Mouse (Mus musculus) adrenal gland, adult 2 months (tissue): ENCODE data around the gene Defb46. TPM values are rescaled to one million over a fixed set of nuclear protein-coding genes. Genes with fewer than 3 reads are reported as not detected.

Experiments used
- DNase-seq: peaks from one replicate; pipeline ENCODE4 v3.0.0; 2021
- long read RNA-seq: library from polyadenylated mRNA; stranded (forward); transcript quantifications from one replicate; pipeline ENCODE4 v2.0.0, GENCODE M21; 2021
- polyA plus RNA-seq: library from polyadenylated mRNA; depleted of rRNA; stranded (reverse); fragments of >200 nt; gene quantifications from 2 replicates; pipeline ENCODE4 v1.2.3, GENCODE M21; 2012; rRNA removed
- total RNA-seq, 2 experiments: library from RNA; stranded (reverse); gene quantifications; 2 replicates each; pipeline ENCODE4 v1.2.3; 2021

The Defb46 gene
- not detected for total RNA-seq
- polyA plus RNA-seq: not detected in 2 replicates
- long read RNA-seq: 0 reads

GRCm38 (mm10) chr8:19239616-19240015 lies at the start of gene Defb46:
TSS of gene Defb46 (plus strand) at chr8:19239916.
- no peak for DNase-seq

GRCm38 (mm10) chr8:19225161-19225560 lies 14.6 kb upstream of the Defb46 start, which contains the start of gene Defb6:
TSS of gene Defb6 (plus strand) at chr8:19225478.
- DNase-seq: no peak

GRCm38 (mm10) chr8:19238101-19238500 lies 1.6 kb upstream of the Defb46 start:
- no peak for DNase-seq

GRCm38 (mm10) chr8:19247280-19247679 lies 7.6 kb downstream of the Defb46 start, which contains the start of gene Defb5:
TSS of gene Defb5 (plus strand) at chr8:19247580.
- DNase-seq: no peak

- no peak for DNase-seq
Observed at GRCm38 (mm10) chr8:19258136-19258535, 18.4 kb downstream of the Defb46 start.

- DNase-seq: no peak
Observed at GRCm38 (mm10) chr8:19259667-19260066, 20.0 kb downstream of the Defb46 start.

Other genes with a start within 250 kb of the Defb46 start
- 1 to 10 TPM in 1 of 2 experiments, not detected in 1; 1.1 TPM for gene Defb37, start 248.9 kb upstream of the Defb46 start, total RNA-seq
- gene Defb37, start 248.9 kb upstream of the Defb46 start, polyA plus RNA-seq: not detected in 2 replicates
- gene Defb38, start 213.3 kb upstream of the Defb46 start, total RNA-seq: not detected
- gene Defb38, start 213.3 kb upstream of the Defb46 start, polyA plus RNA-seq: not detected in 2 replicates
- not detected for gene Defb39, start 175.1 kb upstream of the Defb46 start, total RNA-seq
- gene Defb39, start 175.1 kb upstream of the Defb46 start, polyA plus RNA-seq: not detected in 2 replicates
- not detected for gene Defb12, start 125.1 kb upstream of the Defb46 start, total RNA-seq
- gene Defb12, start 125.1 kb upstream of the Defb46 start, polyA plus RNA-seq: not detected in 2 replicates
- gene Defb34, start 116.2 kb upstream of the Defb46 start, total RNA-seq: not detected
- not detected in 2 replicates for gene Defb34, start 116.2 kb upstream of the Defb46 start, polyA plus RNA-seq
- not detected for gene Gm45826, start 99.1 kb upstream of the Defb46 start, total RNA-seq
- gene Gm45826, start 99.1 kb upstream of the Defb46 start, polyA plus RNA-seq: not detected in 2 replicates
- not detected for gene Defb14, start 45.6 kb upstream of the Defb46 start, total RNA-seq
- not detected in 2 replicates for gene Defb14, start 45.6 kb upstream of the Defb46 start, polyA plus RNA-seq
- not detected for gene Defb4, start 41.2 kb upstream of the Defb46 start, total RNA-seq
- gene Defb4, start 41.2 kb upstream of the Defb46 start, polyA plus RNA-seq: not detected in 2 replicates
- not detected for gene Defb6, start 14.4 kb upstream of the Defb46 start, total RNA-seq
- gene Defb6, start 14.4 kb upstream of the Defb46 start, polyA plus RNA-seq: not detected in 2 replicates
- not detected for gene Defb5, start 7.7 kb downstream of the Defb46 start, total RNA-seq
- gene Defb5, start 7.7 kb downstream of the Defb46 start, polyA plus RNA-seq: not detected in 2 replicates
- gene Defb3, start 53.4 kb downstream of the Defb46 start, total RNA-seq: not detected
- not detected in 2 replicates for gene Defb3, start 53.4 kb downstream of the Defb46 start, polyA plus RNA-seq
- not detected for gene Defb8, start 207.7 kb downstream of the Defb46 start, total RNA-seq
- not detected in 2 replicates for gene Defb8, start 207.7 kb downstream of the Defb46 start, polyA plus RNA-seq